Mouse (Mus musculus) neural tube, embryonic 12.5 days (tissue): Measurements from ENCODE around the gene Cd81. TPM values are rescaled to one million over a fixed set of nuclear protein-coding genes. Genes with fewer than 3 reads are reported as not detected.

Experiments
- ATAC-seq: fragments of 200-750 bp; cut with Nextera tagmentation; 2 replicates; pipeline ENCODE4 v1.8.0; 2017; ENCODE audit warnings: low read depth, mild to moderate bottlenecking, moderate TSS enrichment, moderate library complexity; ENCODE audit not compliant: low FRiP score
- H3K27ac ChIP-seq: fragments of 300-500 bp; sonication (generic); 2 replicates; pipeline ENCODE4 v1.5.1; 2016
- H3K27me3 ChIP-seq: fragments of 300-500 bp; sonication (generic); replicated peaks from 2 replicates; pipeline ENCODE4 v1.6.1; 2016; ENCODE audit warnings: mild to moderate bottlenecking
- H3K36me3 ChIP-seq: fragments of 300-500 bp; sonication (generic); 2 replicates; pipeline ENCODE4 v1.6.1; 2016; ENCODE audit warnings: mild to moderate bottlenecking
- H3K4me1 ChIP-seq: fragments of 300-500 bp; sonication (generic); 2 replicates; pipeline ENCODE4 v1.6.1; 2016
- H3K4me2 ChIP-seq: fragments of 300-500 bp; sonication (generic); replicated peaks from 2 replicates; pipeline ENCODE4 v1.6.1; 2016; ENCODE audit warnings: mild to moderate bottlenecking
- H3K4me3 ChIP-seq: fragments of 300-500 bp; sonication (generic); 2 replicates; pipeline ENCODE4 v1.5.1; 2016
- H3K9ac ChIP-seq: fragments of 300-500 bp; sonication (generic); 2 replicates; pipeline ENCODE4 v1.6.1; 2016; ENCODE audit warnings: mild to moderate bottlenecking
- H3K9me3 ChIP-seq: fragments of 300-500 bp; sonication (generic); 2 replicates; pipeline ENCODE4 v1.6.1; 2016; ENCODE audit warnings: mild to moderate bottlenecking
- WGBS: fragments of 180-500 bp; shearing (Covaris S2); methylation state at CpG from one replicate; pipeline ENCODE4 v1.1.7; 2016; 5-methylcytosine and 5-hydroxymethylcytosine counted together
- polyA plus RNA-seq: library from polyadenylated mRNA; unstranded; fragments of >200 nt; fragmentation: Nextera tagmentation; extraction: Ambion mirVana; gene quantifications from 2 replicates; pipeline ENCODE4 v1.2.1, GENCODE M21; 2016

Gene Cd81
- polyA plus RNA-seq, 1 experiment from 2014 or later = 255 TPM

DNA sequence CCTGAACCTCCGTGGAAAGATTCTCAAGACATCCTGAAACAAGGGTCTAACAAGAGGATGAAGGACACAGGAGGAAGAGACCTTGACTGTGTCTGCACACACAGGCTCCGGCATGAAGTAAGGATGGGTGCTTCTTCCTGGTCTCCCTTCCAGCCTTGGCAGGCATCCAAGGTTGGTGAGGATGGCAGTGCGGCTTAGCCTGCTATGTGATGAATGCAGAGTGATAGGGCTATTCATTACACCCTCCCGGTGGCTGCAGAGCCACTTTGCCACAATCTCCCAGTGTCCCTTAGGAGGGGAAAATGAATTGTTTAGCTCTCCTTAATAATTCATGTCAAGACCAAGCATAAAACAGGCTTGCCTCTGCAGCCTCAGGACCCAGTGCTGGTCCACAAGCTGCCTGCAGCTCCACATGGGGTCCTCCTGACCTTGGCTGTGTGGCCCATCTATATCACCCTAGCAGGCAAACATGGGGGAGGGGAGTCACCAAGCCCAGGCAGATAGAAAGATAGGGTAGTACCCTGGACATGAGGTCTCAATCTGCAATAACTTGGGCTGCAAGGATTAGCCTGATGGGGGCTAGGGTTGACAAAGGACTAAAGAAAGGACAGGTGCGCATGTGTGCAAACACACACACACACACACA is 40.2 kb upstream of the Cd81 start:
- Histone ChIP-seq H3K27ac (no peak overlapping the region), H3K4me3 (no peak overlapping the region), H3K4me2 (no peak overlapping the region), H3K9me3 (no peaks in the 10 kb centered on the region), H3K4me1 (peaks cover 39% of the 10 kb centered on the region), H3K36me3 (no peaks in the 10 kb centered on the region), H3K27me3 (no peaks in the 10 kb centered on the region), H3K9ac (no peak overlapping the region)
- no peak for ATAC-seq
- WGBS = 55% methylated on average over 5 of the region's 5 CpGs

DNA sequence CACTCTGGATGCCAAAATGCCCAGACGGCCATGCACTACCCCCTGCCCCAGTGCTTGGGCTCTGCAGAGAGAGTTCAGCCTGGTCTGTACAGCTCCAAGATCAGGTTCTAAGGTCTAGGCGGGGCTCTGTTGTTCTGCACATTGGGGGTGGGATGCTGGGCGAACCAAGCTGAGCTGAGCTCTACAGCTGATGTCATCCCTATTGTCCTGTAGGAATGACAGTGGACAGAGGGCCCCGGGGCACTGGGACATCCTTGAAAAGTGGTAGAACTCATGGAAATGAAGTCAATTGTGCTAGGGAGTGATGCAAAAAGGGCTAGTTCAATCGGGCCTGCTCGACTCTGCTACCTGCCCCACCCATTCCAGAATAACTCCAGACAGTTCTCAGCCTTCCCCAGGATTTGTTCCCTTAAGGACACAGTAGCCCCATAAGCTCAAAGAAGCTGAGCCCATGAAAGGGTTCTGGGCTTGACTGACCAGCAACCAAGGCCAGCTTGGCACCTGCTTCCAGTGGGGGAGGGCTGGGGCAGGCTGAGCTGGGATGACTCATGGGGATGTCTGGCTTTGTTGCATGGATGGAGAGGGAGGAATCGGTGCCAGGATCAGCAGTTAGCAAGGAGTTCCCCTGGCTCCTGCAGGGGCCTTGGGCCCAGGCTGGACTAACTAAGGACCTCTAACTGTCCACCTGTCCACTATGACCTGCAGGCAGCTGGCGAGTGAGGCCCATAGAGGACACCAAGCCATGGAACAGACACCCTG is 38.9 kb upstream of the Cd81 start:
- 72% methylated on average over 8 of the region's 8 CpGs for WGBS
- no peak overlapping the region for H3K4me3 ChIP-seq
- no peak overlapping the region for H3K4me2 ChIP-seq
- H3K27me3 ChIP-seq = no peaks in the 10 kb centered on the region
- no peak overlapping the region for H3K27ac ChIP-seq
- ATAC-seq = no peak
- H3K9ac ChIP-seq = no peak overlapping the region
- no peaks in the 10 kb centered on the region for H3K9me3 ChIP-seq
- peaks cover 33% of the 10 kb centered on the region for H3K4me1 ChIP-seq
- no peaks in the 10 kb centered on the region for H3K36me3 ChIP-seq

DNA sequence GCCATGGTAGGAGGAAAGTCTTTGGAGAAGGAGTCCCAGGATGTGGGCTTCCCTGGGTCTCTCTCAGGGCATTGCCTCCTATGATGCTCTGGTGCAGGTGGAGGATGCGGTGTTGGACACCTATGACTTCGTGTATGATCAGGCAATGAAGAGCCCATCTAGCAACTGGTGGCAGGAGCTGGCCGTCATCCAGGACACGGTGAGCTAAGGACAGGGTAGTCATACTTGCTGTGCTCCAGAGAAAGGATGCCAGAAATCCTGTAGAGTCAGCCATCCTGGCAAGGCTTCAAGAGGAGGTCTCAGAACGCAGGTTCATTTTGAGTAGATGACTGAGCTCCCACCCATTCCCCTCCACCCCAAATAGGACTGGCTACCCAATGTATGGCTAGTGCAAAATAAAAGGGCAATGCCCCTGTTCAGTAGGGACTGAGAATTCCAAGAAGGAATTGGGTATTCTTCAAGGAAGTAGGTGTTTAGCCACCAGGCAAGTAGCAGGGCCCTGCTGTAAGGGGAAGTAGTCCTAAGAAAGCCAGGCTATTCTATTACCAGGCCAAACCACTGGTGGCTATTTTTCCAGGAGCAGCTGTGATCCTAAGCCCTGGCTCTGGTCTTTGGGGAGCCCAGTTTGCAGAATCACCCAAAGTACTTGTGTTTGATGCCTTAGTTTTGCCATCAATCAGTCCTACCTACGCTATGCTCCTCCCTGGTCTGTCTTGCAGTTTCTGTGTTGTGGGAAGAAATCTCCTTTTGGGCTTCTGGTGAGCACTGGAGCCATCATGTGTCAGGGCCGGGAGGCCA is 37.5 kb upstream of the Cd81 start:
- no peak for ATAC-seq
- H3K4me3 ChIP-seq = no peak overlapping the region
- WGBS = 84% methylated on average over 7 of the region's 7 CpGs

DNA sequence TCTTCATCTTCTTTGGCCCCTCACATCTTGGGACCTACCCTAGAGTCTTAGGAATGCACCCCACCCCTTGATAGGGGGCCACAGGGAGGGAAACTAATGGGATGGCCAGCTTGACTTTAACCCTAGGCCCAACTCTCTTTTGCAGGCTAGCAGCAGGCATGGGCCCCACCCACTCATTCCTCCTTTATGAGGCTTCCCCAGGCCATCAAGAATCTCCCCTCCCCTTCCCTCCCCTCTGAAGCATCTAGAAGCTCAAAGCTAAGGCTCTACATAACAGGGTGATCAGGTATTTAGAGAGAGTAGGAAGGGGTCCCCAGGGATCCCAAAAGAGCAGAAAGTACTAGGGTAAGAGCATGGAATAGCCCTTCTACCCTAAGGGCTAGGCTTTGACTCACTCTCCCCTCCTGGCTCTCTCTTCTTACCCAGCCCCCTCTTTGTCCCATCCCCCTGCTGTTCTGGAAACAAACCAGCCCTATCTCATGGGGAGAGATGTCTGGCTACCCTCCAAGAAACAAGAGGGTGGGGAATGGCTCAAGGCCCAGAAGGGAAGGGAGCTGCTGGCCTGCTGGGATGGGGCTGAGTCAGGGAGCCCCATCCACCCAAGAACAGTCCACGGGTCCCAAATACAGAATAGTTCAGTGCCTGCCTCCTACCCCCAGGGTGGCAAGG is 36.6 kb upstream of the Cd81 start:
- peak overlapping the region; percentile 18; the same call in 1 of the 2 replicates for H3K4me2 ChIP-seq
- H3K9me3 ChIP-seq = no peaks in the 10 kb centered on the region
- peak; percentile 31; the same call in 1 of the 2 replicates for ATAC-seq
- H3K27me3 ChIP-seq = no peaks in the 10 kb centered on the region
- H3K9ac ChIP-seq = no peak overlapping the region
- H3K4me3 ChIP-seq = no peak overlapping the region
- WGBS = 0% methylated on average over 1 of the region's 1 CpGs
- H3K27ac ChIP-seq = no peak overlapping the region
- H3K4me1 ChIP-seq = peaks cover 24% of the 10 kb centered on the region
- H3K36me3 ChIP-seq = no peaks in the 10 kb centered on the region

More for the DNA sequence above, 37.5 kb upstream of the Cd81 start:
- Histone ChIP-seq H3K9me3 (no peaks in the 10 kb centered on the region), H3K9ac (no peak overlapping the region), H3K4me1 (peaks cover 24% of the 10 kb centered on the region), H3K27ac (no peak overlapping the region), H3K4me2 (no peak overlapping the region), H3K36me3 (no peaks in the 10 kb centered on the region), H3K27me3 (no peaks in the 10 kb centered on the region)

DNA sequence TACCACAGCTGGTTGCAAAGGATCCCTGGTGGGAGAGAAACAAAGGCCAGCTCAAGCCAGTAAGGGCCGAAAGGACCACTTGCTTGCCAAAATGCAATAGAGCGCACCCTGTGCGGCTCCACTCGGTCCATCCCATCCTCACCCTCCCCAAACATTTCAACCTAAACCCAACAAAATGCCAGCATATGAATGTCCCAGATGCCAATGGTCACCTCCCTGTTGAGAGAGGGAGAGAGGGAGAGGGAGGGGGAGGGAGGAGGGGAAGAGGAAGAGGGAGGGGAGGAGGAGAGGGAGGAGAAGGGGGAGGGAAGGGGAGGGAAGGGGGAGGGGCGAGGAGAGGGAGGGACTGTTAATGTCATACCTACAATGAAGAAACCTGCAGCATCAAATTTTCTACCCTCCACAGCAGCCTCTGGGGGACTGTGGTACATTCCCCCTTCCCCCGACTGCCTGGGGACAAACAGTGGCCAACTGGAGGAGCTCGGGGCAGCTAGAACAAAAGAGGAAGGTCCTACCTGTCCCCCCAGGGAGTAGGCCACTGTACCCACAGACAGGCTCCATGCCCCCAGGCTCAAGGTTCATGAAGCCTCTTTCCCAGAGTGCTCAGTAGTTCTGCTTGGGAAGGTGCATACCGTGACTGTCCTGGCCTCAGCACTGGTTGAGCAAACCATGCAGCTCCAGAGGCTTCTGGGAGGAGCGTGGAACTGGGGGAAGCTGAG is 36.0 kb upstream of the Cd81 start:
- peaks cover 24% of the 10 kb centered on the region for H3K4me1 ChIP-seq
- no peaks in the 10 kb centered on the region for H3K36me3 ChIP-seq
- peak overlapping the region; percentile 18; the same call in 1 of the 2 replicates for H3K4me2 ChIP-seq
- WGBS = 55% methylated on average over 9 of the region's 9 CpGs
- no peak overlapping the region for H3K27ac ChIP-seq
- no peaks in the 10 kb centered on the region for H3K27me3 ChIP-seq
- H3K4me3 ChIP-seq = no peak overlapping the region
- H3K9ac ChIP-seq = no peak overlapping the region
- no peak for ATAC-seq
- no peaks in the 10 kb centered on the region for H3K9me3 ChIP-seq

DNA sequence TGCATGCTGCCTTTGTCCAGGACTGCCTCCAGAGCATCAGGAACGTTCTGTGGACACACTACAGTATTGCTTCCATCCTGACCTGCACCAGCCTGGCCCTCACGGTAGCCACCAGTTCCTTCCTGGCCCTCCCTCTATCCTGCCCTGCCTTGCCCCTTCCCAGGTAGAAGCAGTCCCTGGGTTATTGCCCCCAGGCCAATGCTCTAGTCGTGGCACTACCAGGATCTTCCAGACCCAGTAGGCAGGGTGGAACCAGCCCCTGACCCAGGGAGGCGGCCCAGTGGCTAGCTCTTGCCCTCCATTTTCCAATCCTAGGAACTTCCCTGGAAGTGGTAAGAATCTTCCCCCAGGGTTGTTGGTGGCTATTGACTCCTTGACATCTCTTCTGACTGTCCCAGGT is 35.4 kb upstream of the Cd81 start:
- Histone ChIP-seq H3K27me3 (no peaks in the 10 kb centered on the region), H3K4me1 (peaks cover 19% of the 10 kb centered on the region), H3K36me3 (no peaks in the 10 kb centered on the region), H3K4me2 (no peak overlapping the region), H3K9ac (no peak overlapping the region), H3K27ac (no peak overlapping the region), H3K4me3 (no peak overlapping the region), H3K9me3 (no peaks in the 10 kb centered on the region)
- no peak for ATAC-seq
- 79% methylated on average over 4 of the region's 4 CpGs for WGBS

DNA sequence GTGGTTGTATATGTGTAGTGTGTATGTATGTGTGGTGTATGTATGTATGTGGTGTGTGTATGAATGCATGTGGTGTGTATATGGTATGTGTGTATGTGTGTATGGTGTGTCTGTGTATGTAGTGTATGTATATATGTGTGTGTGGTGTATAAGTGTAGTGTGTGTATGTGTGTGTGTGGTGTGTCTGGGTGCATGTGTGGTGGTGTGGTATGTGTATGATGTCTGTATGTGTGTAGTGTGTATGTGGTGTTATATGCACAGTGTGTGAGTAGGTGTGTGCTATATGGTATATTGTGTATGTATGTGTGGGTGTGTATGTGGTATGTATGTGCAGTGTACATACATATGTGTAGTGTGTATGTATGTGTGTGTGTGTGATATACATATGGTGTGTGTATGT is 32.5 kb upstream of the Cd81 start:
- Histone ChIP-seq H3K9ac (no peak overlapping the region), H3K27ac (no peak overlapping the region), H3K4me1 (peaks cover 13% of the 10 kb centered on the region), H3K9me3 (no peaks in the 10 kb centered on the region), H3K36me3 (no peaks in the 10 kb centered on the region), H3K27me3 (no peaks in the 10 kb centered on the region), H3K4me3 (no peak overlapping the region), H3K4me2 (no peak overlapping the region)
- ATAC-seq = no peak

DNA sequence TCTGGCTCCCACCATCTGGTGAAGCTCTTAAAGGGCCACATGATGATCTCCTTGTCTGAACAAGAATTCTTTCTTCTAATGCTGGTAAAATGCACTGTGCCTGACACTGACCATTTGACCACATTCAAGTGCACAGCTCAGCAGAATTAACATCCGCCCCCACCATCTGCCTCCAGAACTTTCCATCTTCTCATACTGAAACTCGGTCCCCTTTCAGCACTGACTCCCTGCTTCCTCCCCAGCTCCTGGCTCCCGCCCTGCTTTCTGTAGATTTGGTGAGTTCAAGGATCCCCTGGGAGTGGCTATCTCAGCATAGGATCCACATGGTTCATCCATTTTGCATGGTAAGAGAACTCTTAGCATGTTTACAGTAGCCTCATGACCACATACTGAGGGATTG is 31.8 kb upstream of the Cd81 start:
- no peak overlapping the region for H3K4me3 ChIP-seq
- H3K27ac ChIP-seq = no peak overlapping the region
- H3K36me3 ChIP-seq = no peaks in the 10 kb centered on the region
- no peak overlapping the region for H3K9ac ChIP-seq
- H3K4me2 ChIP-seq = no peak overlapping the region
- H3K9me3 ChIP-seq = no peaks in the 10 kb centered on the region
- H3K4me1 ChIP-seq = peaks cover 7% of the 10 kb centered on the region
- no peaks in the 10 kb centered on the region for H3K27me3 ChIP-seq
- ATAC-seq = no peak
- WGBS = 75% methylated on average over 3 of the region's 3 CpGs

DNA sequence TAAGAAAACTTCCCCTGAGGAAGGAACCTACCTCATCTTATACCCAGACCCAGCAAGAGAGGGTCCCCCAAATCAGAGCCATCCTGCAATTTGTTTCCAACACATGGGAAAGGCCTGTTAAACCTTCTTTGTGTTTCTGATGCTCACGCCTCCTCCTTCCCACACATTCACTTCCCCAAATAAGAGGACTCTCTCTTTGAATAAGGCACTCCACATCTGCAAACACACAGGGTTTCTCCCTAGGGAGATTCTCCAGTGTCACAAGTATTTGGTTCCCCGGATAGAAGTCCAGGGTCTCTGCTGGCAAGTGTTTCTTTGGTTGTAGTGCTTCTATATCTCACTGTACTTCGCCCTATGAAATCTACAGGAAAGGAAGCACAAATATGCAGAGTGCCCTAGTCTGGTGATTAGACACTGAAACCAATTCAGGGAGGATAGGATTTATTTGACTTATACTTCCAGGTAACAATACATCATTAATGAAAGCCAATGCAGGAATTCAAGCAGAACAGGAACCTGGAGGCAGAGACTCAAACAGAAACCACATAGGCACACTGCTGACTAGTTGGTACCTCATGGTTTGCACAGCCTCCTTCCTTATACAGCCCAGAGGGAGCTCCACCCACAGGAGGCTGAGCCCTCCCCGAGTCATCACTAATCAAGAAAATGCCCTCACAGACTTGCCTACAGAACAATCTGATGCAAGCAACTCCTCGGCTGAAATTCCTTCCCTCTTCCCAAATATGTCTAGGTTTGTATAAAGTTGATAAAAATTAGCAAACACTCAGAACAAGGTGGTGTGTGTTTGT is 31.0 kb upstream of the Cd81 start:
- Histone ChIP-seq H3K4me1 (no peaks in the 10 kb centered on the region; the same call in 1 of the 2 replicates), H3K4me3 (no peak overlapping the region), H3K9me3 (no peaks in the 10 kb centered on the region), H3K36me3 (no peaks in the 10 kb centered on the region), H3K27me3 (no peaks in the 10 kb centered on the region), H3K27ac (no peak overlapping the region), H3K4me2 (no peak overlapping the region), H3K9ac (no peak overlapping the region)
- WGBS = 70% methylated on average over 5 of the region's 5 CpGs
- no peak for ATAC-seq

DNA sequence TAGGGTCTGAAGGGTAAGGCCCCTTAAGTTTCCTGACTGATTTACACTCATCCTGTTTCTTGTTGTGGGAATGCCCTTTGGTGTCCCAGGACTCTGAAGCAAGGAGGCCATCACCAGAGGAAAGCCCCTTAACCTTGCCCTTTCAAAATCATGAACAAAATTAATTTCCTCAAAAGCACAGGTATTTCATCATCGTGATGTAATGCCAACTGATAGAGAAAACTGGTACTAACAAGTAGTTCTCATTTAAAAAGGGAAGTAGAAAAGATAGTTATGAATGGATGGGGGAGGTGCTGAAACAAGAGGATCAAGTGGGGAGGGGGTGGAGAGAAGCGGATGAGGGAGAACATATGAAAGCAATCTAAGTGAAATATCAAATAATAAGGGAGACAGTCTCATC is 29.0 kb upstream of the Cd81 start:
- no peak overlapping the region for H3K4me2 ChIP-seq
- no peaks in the 10 kb centered on the region for H3K27me3 ChIP-seq
- no peak overlapping the region for H3K9ac ChIP-seq
- H3K27ac ChIP-seq = no peak overlapping the region
- no peak for ATAC-seq
- H3K4me1 ChIP-seq = no peaks in the 10 kb centered on the region
- no peaks in the 10 kb centered on the region for H3K36me3 ChIP-seq
- no peaks in the 10 kb centered on the region for H3K9me3 ChIP-seq
- WGBS = 96% methylated on average over 2 of the region's 2 CpGs
- no peak overlapping the region for H3K4me3 ChIP-seq

DNA sequence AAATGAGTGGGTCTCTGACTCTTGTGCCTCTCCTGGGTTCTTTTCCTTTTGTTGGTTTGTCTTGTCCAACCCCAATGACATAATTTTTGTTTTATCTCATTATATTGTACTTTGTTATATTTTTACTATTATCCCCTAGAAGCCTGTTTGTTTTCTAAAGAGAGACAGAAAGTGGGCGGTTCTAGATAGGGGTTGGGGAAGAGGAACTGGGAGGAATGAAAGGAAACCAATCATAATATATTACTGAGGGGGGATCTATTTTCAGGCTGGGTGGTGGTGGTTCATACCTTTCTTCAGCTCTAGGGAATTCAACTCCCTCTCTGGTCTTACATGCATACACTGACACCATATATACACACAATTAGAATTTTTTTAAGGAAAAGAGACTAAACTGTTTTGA is 28.2 kb upstream of the Cd81 start:
- Histone ChIP-seq H3K4me3 (no peak overlapping the region), H3K9me3 (no peaks in the 10 kb centered on the region), H3K36me3 (no peaks in the 10 kb centered on the region), H3K27ac (no peak overlapping the region), H3K27me3 (no peaks in the 10 kb centered on the region), H3K4me1 (no peaks in the 10 kb centered on the region), H3K4me2 (no peak overlapping the region), H3K9ac (no peak overlapping the region)
- no peak for ATAC-seq
- 87% methylated on average over 1 of the region's 1 CpGs for WGBS
